Mouse (Mus musculus): ENCODE results near the gene Hspb8. TPM values are rescaled to one million over a fixed set of nuclear protein-coding genes. Genes with fewer than 3 reads are reported as not detected.
A peak's percentile ranks its signal among the peaks of the same experiment; 100 is the strongest.

The Hspb8 gene
- polyA plus RNA-seq, 1 experiment, result 1.1 TPM

GRCm38 (mm10) chr5:116378872-116379271 lies 43.8 kb downstream of the Hspb8 start:
- TF ChIP-seq CTCF (IDR thresholded peaks at IDR 0.05; ENCODE audit: control insufficient read depth, insufficient read depth, insufficient replicate concordance, low read depth, low read length) (no peak), POLR2A (IDR thresholded peaks at IDR 0.05; ENCODE audit: control insufficient read depth, low read depth, low read length) (no peak)
- H3K27ac ChIP-seq (ENCODE audit: control insufficient read depth, insufficient read depth, low read depth, low read length), result no peak overlapping the region
- H3K36me3 ChIP-seq (ENCODE audit: control insufficient read depth, insufficient read depth, low read length), result no peaks in the 10 kb centered on the region
- H3K4me1 ChIP-seq (ENCODE audit: control insufficient read depth, insufficient read depth, low read length), result peaks cover 7% of the 10 kb centered on the region
- peaks cover 3% of the 10 kb centered on the region; the same call in 1 of the 2 replicates for H3K27me3 ChIP-seq (ENCODE audit: control insufficient read depth, insufficient read depth, low read length)
- peak overlapping the region; percentile 35; the same call in 1 of the 2 replicates for H3K4me3 ChIP-seq (ENCODE audit: control insufficient read depth, low read depth, low read length)

GRCm38 (mm10) chr5:116367923-116368322 lies 54.7 kb downstream of the Hspb8 start:
- no peak overlapping the region for H3K27ac ChIP-seq (ENCODE audit: control insufficient read depth, insufficient read depth, low read depth, low read length)
- no peaks in the 10 kb centered on the region for H3K4me1 ChIP-seq (ENCODE audit: control insufficient read depth, insufficient read depth, low read length)
- no peak for TF ChIP-seq POLR2A (IDR thresholded peaks at IDR 0.05; ENCODE audit: control insufficient read depth, low read depth, low read length)
- TF ChIP-seq CTCF (IDR thresholded peaks at IDR 0.05; ENCODE audit: control insufficient read depth, insufficient read depth, insufficient replicate concordance, low read depth, low read length), result no peak
- no peaks in the 10 kb centered on the region for H3K36me3 ChIP-seq (ENCODE audit: control insufficient read depth, insufficient read depth, low read length)
- no peaks in the 10 kb centered on the region for H3K27me3 ChIP-seq (ENCODE audit: control insufficient read depth, insufficient read depth, low read length)
- H3K4me3 ChIP-seq (ENCODE audit: control insufficient read depth, low read depth, low read length), result no peak overlapping the region

GRCm38 (mm10) chr5:116366889-116367682 lies 55.6 kb downstream of the Hspb8 start:
- no peaks in the 10 kb centered on the region for H3K36me3 ChIP-seq (ENCODE audit: control insufficient read depth, insufficient read depth, low read length)
- TF ChIP-seq CTCF (IDR thresholded peaks at IDR 0.05; ENCODE audit: control insufficient read depth, insufficient read depth, insufficient replicate concordance, low read depth, low read length) (no peak), POLR2A (IDR thresholded peaks at IDR 0.05; ENCODE audit: control insufficient read depth, low read depth, low read length) (no peak)
- no peak overlapping the region for H3K4me3 ChIP-seq (ENCODE audit: control insufficient read depth, low read depth, low read length)
- no peak overlapping the region for H3K27ac ChIP-seq (ENCODE audit: control insufficient read depth, insufficient read depth, low read depth, low read length)
- H3K4me1 ChIP-seq (ENCODE audit: control insufficient read depth, insufficient read depth, low read length), result no peaks in the 10 kb centered on the region
- H3K27me3 ChIP-seq (ENCODE audit: control insufficient read depth, insufficient read depth, low read length), result no peaks in the 10 kb centered on the region

GRCm38 (mm10) chr5:116361342-116361741 lies 61.3 kb downstream of the Hspb8 start:
- no peak overlapping the region for H3K27ac ChIP-seq (ENCODE audit: control insufficient read depth, insufficient read depth, low read depth, low read length)
- no peaks in the 10 kb centered on the region for H3K27me3 ChIP-seq (ENCODE audit: control insufficient read depth, insufficient read depth, low read length)
- no peaks in the 10 kb centered on the region for H3K4me1 ChIP-seq (ENCODE audit: control insufficient read depth, insufficient read depth, low read length)
- no peaks in the 10 kb centered on the region for H3K36me3 ChIP-seq (ENCODE audit: control insufficient read depth, insufficient read depth, low read length)
- H3K4me3 ChIP-seq (ENCODE audit: control insufficient read depth, low read depth, low read length), result no peak overlapping the region
- TF ChIP-seq CTCF (IDR thresholded peaks at IDR 0.05; ENCODE audit: control insufficient read depth, insufficient read depth, insufficient replicate concordance, low read depth, low read length), result peak; percentile 73
- TF ChIP-seq POLR2A (IDR thresholded peaks at IDR 0.05; ENCODE audit: control insufficient read depth, low read depth, low read length), result no peak

GRCm38 (mm10) chr5:116360751-116361150 lies 61.9 kb downstream of the Hspb8 start:
- TF ChIP-seq POLR2A (IDR thresholded peaks at IDR 0.05; ENCODE audit: control insufficient read depth, low read depth, low read length) (no peak), CTCF (IDR thresholded peaks at IDR 0.05; ENCODE audit: control insufficient read depth, insufficient read depth, insufficient replicate concordance, low read depth, low read length) (no peak)
- H3K27me3 ChIP-seq (ENCODE audit: control insufficient read depth, insufficient read depth, low read length), result no peaks in the 10 kb centered on the region
- no peak overlapping the region for H3K4me3 ChIP-seq (ENCODE audit: control insufficient read depth, low read depth, low read length)
- H3K27ac ChIP-seq (ENCODE audit: control insufficient read depth, insufficient read depth, low read depth, low read length), result no peak overlapping the region
- H3K36me3 ChIP-seq (ENCODE audit: control insufficient read depth, insufficient read depth, low read length), result no peaks in the 10 kb centered on the region
- H3K4me1 ChIP-seq (ENCODE audit: control insufficient read depth, insufficient read depth, low read length), result no peaks in the 10 kb centered on the region

Other genes with a start within 250 kb of the Hspb8 start
- 205 and 227 TPM in 2 replicates for gene Ccdc60, start 133.9 kb downstream of the Hspb8 start, polyA plus RNA-seq (2012; rRNA removed)
- gene Srrm4, start 169.0 kb upstream of the Hspb8 start, polyA plus RNA-seq (2012; rRNA removed), result 0.54 and 1.0 TPM in 2 replicates